Mouse (Mus musculus) olfactory bulb, adult 2 months (tissue): ENCODE measurements around the gene Ppm1n.

Experiments
- CTCF ChIP-seq: fragments of 200-500 bp; IDR thresholded peaks from 2 replicates; pipeline ENCODE4 v1.5.1; 2012; ENCODE audit warnings: low read depth, mild to moderate bottlenecking, low read length, moderate library complexity; ENCODE audit not compliant: insufficient read depth
- POLR2A ChIP-seq: fragments of 200-500 bp; IDR thresholded peaks from 2 replicates; pipeline ENCODE4 v1.6.1; 2012; ENCODE audit warnings: mild to moderate bottlenecking, low read depth, low read length, moderate library complexity; ENCODE audit not compliant: insufficient read depth

- TF ChIP-seq POLR2A, result no peak
- no peak for TF ChIP-seq CTCF
Measured at GRCm38 (mm10) chr7:19301461-19302263, 21.8 kb upstream of the Ppm1n start.
